Mouse (Mus musculus): ENCODE data around the gene Afap1.

Gene Afap1

DNA sequence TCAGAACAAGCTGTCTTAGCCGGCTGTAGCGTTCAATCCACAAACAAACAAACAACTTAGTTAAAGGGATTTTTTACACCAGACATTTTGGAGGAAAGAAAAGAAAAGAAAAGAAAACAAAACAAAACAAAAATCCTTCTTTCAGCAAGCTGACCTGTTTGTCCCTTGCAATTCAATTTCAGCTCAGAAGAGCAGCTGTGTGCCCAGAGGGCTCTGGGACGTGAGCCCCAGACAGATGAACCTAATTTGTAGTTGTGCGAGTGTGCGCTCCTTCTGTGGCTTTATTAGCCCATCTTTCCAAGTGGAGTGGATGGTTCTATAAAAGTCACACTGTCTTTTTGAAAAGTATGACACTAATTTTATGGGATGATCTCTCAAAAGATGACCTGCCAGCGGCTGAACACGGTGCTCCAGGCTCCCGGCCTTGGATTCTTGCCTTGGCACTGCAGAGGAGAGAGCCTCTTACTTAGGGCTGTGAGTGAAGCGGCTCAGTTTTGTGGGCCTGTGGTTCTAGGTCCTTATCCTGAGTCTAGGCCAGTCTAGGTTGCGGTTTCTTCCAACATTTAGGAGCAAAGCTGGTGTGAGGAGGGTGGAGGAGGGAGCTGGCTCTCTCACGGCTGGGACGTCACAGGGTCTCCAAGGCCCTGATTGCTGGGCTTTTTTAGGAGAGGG lies 22.6 kb downstream of the Afap1 start:
- Histone ChIP-seq H3K36me3 (ENCODE audit: insufficient read depth, low read length) (no peaks in the 10 kb centered on the region), H3K4me1 (replicated peaks; ENCODE audit: low read depth, low read length) (peaks cover 15% of the 10 kb centered on the region), H3K27me3 (ENCODE audit: insufficient read depth, low read length) (no peaks in the 10 kb centered on the region), H3K9me3 (ENCODE audit: low read length) (no peaks in the 10 kb centered on the region), H3K4me3 (replicated peaks; ENCODE audit: low read length) (no peak overlapping the region)
- TF ChIP-seq NANOG (IDR thresholded peaks at IDR 0.05; ENCODE audit: borderline replicate concordance, low read length) = no peak
- no peak for TF ChIP-seq POU5F1 (IDR thresholded peaks at IDR 0.05; ENCODE audit: borderline replicate concordance, low read length)
- no peak for TF ChIP-seq CTCF (conservative IDR thresholded peaks at IDR 0.05; ENCODE audit: low read length)

DNA sequence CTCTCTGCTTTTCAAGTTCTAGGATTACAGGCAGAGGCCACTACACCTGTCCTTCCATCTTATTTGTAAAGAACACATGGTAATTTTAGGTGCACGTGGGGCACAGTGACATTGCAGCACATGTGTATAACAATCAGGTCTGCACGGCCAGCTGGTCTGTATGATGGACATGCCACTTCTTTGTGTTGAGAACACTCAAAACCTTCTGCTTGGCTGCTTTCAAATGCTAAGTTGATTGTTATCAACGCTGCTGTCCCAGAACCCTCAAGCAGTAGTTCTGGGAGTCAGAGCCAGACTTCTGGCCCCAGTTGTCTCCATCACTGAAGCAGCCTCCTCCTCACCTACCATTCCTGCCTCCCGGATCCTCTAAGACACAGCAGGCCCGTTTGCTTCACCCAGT lies 23.5 kb downstream of the Afap1 start:
- H3K4me1 ChIP-seq (replicated peaks; ENCODE audit: low read depth, low read length) = peaks cover 15% of the 10 kb centered on the region
- H3K4me3 ChIP-seq (replicated peaks; ENCODE audit: low read length) = no peak overlapping the region
- TF ChIP-seq POU5F1 (IDR thresholded peaks at IDR 0.05; ENCODE audit: borderline replicate concordance, low read length) = no peak
- H3K9me3 ChIP-seq (ENCODE audit: low read length) = no peaks in the 10 kb centered on the region
- H3K36me3 ChIP-seq (ENCODE audit: insufficient read depth, low read length) = no peaks in the 10 kb centered on the region
- H3K27me3 ChIP-seq (ENCODE audit: insufficient read depth, low read length) = no peaks in the 10 kb centered on the region

DNA sequence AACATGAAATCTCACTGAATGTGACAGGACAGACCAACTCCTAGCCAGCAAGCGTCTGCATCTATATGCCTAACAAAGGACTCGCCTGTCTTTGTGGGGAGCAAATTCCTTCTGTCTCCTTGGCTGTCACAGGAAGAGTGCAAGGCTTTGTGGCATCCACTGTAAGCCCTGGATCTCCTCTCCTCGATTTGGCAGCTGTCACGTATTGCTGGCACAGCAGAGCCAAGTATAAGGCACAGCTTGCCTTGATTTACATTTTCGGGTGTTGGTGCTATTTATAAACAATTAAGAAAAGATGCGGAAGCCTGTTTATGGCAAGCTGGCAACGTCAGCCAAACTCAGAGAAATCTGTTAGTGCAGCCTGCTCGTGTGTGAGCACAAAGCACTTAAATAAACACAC lies 25.3 kb downstream of the Afap1 start:
- Histone ChIP-seq H3K27me3 (ENCODE audit: insufficient read depth, low read length) (no peaks in the 10 kb centered on the region), H3K4me1 (replicated peaks; ENCODE audit: low read depth, low read length) (peaks cover 15% of the 10 kb centered on the region), H3K9me3 (ENCODE audit: low read length) (no peaks in the 10 kb centered on the region), H3K36me3 (ENCODE audit: insufficient read depth, low read length) (no peaks in the 10 kb centered on the region), H3K4me3 (replicated peaks; ENCODE audit: low read length) (no peak overlapping the region)
- TF ChIP-seq NANOG (IDR thresholded peaks at IDR 0.05; ENCODE audit: borderline replicate concordance, low read length) (no peak), POU5F1 (IDR thresholded peaks at IDR 0.05; ENCODE audit: borderline replicate concordance, low read length) (no peak), CTCF (conservative IDR thresholded peaks at IDR 0.05; ENCODE audit: low read length) (no peak)

DNA sequence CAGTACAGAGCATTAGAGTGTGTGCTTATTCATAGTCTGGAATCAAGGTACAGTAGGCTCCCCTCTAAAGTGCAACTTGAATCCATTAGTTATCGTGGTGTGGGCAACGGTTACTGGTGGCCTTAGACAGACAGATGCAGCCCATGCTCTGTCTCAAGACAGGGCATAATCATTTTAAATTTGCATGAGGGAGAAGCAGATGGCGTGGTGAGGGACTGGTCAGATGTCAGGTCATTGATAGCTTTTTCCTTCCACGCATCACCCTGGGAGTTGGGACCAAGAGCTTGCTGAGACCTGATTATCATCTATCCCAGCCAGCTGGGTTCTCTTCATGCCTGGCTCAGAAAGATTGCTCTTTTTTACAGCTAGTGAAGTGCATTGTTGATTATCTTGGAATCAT lies 27.0 kb downstream of the Afap1 start:
- Histone ChIP-seq H3K9me3 (ENCODE audit: low read length) (peaks cover 7% of the 10 kb centered on the region; the same call in 1 of the 2 replicates), H3K27me3 (ENCODE audit: insufficient read depth, low read length) (no peaks in the 10 kb centered on the region), H3K4me1 (replicated peaks; ENCODE audit: low read depth, low read length) (peaks cover 15% of the 10 kb centered on the region), H3K4me3 (replicated peaks; ENCODE audit: low read length) (no peak overlapping the region), H3K36me3 (ENCODE audit: insufficient read depth, low read length) (no peaks in the 10 kb centered on the region)
- TF ChIP-seq CTCF (conservative IDR thresholded peaks at IDR 0.05; ENCODE audit: low read length) (no peak), NANOG (IDR thresholded peaks at IDR 0.05; ENCODE audit: borderline replicate concordance, low read length) (no peak)

DNA sequence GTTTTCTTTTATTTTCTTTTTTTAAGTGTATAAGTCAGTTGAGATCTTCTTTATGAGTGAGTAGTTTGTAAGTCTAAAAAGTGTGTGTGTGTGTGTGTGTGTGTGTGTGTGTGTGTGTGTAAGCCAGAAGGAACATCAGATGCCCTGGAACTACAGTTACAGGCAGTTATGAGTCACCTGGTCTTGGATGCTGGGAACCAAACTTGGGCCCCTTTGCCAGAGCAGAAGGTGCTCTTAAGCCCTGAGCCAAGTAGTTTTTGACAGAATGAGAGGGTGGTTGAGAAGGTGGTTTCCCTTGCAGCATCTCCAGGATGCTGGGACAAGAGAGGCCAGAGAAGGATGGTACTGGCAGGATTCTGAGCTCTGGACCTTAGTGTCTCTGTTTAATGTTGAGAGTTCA lies 27.4 kb downstream of the Afap1 start:
- no peak overlapping the region for H3K4me3 ChIP-seq (replicated peaks; ENCODE audit: low read length)
- TF ChIP-seq NANOG (IDR thresholded peaks at IDR 0.05; ENCODE audit: borderline replicate concordance, low read length) = no peak
- no peak for TF ChIP-seq POU5F1 (IDR thresholded peaks at IDR 0.05; ENCODE audit: borderline replicate concordance, low read length)
- TF ChIP-seq CTCF (conservative IDR thresholded peaks at IDR 0.05; ENCODE audit: low read length) = no peak
- H3K36me3 ChIP-seq (ENCODE audit: insufficient read depth, low read length) = no peaks in the 10 kb centered on the region
- no peaks in the 10 kb centered on the region for H3K27me3 ChIP-seq (ENCODE audit: insufficient read depth, low read length)
- H3K4me1 ChIP-seq (replicated peaks; ENCODE audit: low read depth, low read length) = peaks cover 15% of the 10 kb centered on the region
- peaks cover 7% of the 10 kb centered on the region; the same call in 1 of the 2 replicates for H3K9me3 ChIP-seq (ENCODE audit: low read length)

DNA sequence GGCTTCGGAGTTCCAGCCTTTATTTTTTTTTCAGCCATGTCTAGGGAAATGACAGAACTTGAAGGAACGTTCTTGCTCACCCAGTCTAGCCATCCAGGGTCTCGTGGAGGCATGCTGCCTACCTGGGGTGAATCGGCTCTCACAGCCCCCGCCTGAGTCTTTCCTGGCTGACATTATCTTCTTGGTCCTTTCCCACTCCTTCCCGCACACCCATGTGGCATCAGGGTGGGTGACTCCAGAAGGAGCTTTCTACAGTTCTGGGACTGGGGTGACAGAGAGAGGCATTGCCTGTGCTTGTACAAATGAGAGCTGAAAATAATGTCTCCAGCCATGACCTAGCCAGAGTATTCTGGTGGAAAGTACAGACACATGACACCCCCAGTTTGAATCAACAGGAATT lies 28.0 kb downstream of the Afap1 start:
- Histone ChIP-seq H3K4me3 (replicated peaks; ENCODE audit: low read length) (no peak overlapping the region), H3K9me3 (ENCODE audit: low read length) (peaks cover 7% of the 10 kb centered on the region; the same call in 1 of the 2 replicates), H3K4me1 (replicated peaks; ENCODE audit: low read depth, low read length) (peaks cover 15% of the 10 kb centered on the region), H3K27me3 (ENCODE audit: insufficient read depth, low read length) (no peaks in the 10 kb centered on the region), H3K36me3 (ENCODE audit: insufficient read depth, low read length) (no peaks in the 10 kb centered on the region)
- TF ChIP-seq NANOG (IDR thresholded peaks at IDR 0.05; ENCODE audit: borderline replicate concordance, low read length) (no peak), POU5F1 (IDR thresholded peaks at IDR 0.05; ENCODE audit: borderline replicate concordance, low read length) (no peak), CTCF (conservative IDR thresholded peaks at IDR 0.05; ENCODE audit: low read length) (no peak)

DNA sequence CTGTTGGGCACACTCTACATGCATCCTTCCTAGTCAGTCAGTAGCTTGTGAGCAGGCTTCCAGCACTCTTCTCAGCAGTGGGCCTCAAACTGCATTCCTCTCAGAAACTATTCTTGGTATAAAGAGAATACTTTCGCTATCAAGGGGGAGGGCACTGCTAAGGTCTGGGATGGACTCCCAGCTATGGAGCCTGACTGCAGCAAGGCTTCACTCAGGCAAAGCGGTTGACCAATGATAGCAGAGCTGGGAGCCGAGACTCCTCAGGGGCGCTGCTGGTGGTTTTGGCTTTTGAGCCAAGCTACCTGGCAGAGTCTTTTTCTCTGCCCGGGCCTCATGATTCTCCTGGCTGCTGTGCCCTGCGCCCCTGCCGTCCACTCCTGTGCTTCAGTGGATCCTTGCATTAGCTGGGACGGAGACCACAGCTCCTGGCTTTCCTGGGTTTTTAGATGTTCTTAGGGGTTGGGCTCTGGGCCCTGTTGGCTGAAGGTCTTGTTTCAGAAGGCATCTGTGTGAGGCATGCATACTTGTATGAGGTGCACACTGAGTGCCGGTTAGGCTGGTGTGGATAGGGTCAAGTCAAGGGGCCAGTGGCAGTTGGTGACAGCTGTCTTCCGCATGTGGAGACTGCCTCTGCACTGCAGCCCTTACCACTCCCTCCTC lies 28.6 kb downstream of the Afap1 start:
- H3K4me3 ChIP-seq (replicated peaks; ENCODE audit: low read length) = no peak overlapping the region
- peaks cover 15% of the 10 kb centered on the region for H3K4me1 ChIP-seq (replicated peaks; ENCODE audit: low read depth, low read length)
- H3K27me3 ChIP-seq (ENCODE audit: insufficient read depth, low read length) = no peaks in the 10 kb centered on the region
- peaks cover 7% of the 10 kb centered on the region; the same call in 1 of the 2 replicates for H3K9me3 ChIP-seq (ENCODE audit: low read length)
- TF ChIP-seq POU5F1 (IDR thresholded peaks at IDR 0.05; ENCODE audit: borderline replicate concordance, low read length) (no peak), NANOG (IDR thresholded peaks at IDR 0.05; ENCODE audit: borderline replicate concordance, low read length) (no peak), CTCF (conservative IDR thresholded peaks at IDR 0.05; ENCODE audit: low read length) (no peak)
- H3K36me3 ChIP-seq (ENCODE audit: insufficient read depth, low read length) = no peaks in the 10 kb centered on the region

DNA sequence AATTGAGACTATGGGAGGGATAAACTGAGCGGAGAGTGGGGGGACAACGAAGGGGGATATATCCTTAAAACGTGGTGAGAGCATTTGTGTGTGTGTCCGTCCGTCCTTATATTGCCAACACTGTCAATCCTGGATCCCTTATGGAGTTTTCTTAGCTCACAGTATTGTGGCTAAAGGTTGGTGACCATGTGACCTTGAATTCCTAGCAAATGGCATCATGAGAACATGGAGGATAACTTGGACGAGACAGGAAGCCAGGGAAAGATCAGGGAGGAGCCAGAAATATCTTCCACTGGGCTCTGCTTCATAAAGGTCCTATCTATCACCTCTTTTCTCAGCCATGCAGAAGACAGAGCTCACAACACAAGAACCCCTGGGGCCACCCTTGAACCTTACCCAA lies 30.3 kb downstream of the Afap1 start:
- no peak overlapping the region for H3K4me3 ChIP-seq (replicated peaks; ENCODE audit: low read length)
- peaks cover 3% of the 10 kb centered on the region; the same call in 1 of the 2 replicates for H3K4me1 ChIP-seq (replicated peaks; ENCODE audit: low read depth, low read length)
- peaks cover 7% of the 10 kb centered on the region; the same call in 1 of the 2 replicates for H3K9me3 ChIP-seq (ENCODE audit: low read length)
- H3K27me3 ChIP-seq (ENCODE audit: insufficient read depth, low read length) = no peaks in the 10 kb centered on the region
- TF ChIP-seq CTCF (conservative IDR thresholded peaks at IDR 0.05; ENCODE audit: low read length) = no peak
- TF ChIP-seq NANOG (IDR thresholded peaks at IDR 0.05; ENCODE audit: borderline replicate concordance, low read length) = no peak
- TF ChIP-seq POU5F1 (IDR thresholded peaks at IDR 0.05; ENCODE audit: borderline replicate concordance, low read length) = no peak
- no peaks in the 10 kb centered on the region for H3K36me3 ChIP-seq (ENCODE audit: insufficient read depth, low read length)

Measured in E14TG2a.4 (cell line).